ENCODE assay signal across 9 mouse cellular contexts in genomic region chr12:44181081-44181982, GRCm38 (mm10). TPM values are rescaled to one million over a fixed set of nuclear protein-coding genes. Genes with fewer than 3 reads are reported as not detected.
DNase-seq lines count a peak whose midpoint lies in the region; ATAC-seq and TF ChIP-seq lines count a peak whose summit lies in the region.
"Had no signal": no experiment of that assay in that cellular context is flagged by ENCODE, and none has a peak within 500 bp of the region (broad histone marks: within the 10 kb centered on the region; RNA-seq: fewer than 3 reads in every experiment).

No protein-coding gene starts in this region.

- no peak for DNase-seq in cerebellum, adult 11-12 months
- DNase-seq in MEL-GATA-1-ER (ENCODE audit: extremely low read depth, low read depth) = peak; percentile 9
- peak; percentile 38 for DNase-seq in embryo, embryonic 9.5 days (ENCODE audit: extremely low spot score)
- peak; percentile 91 for DNase-seq in hindbrain, postnatal 0 days (ENCODE audit: low spot score)
- peak; percentile 33 to 77 for DNase-seq in left cerebral cortex, adult 9 months (ENCODE audit: low spot score in 2 of 2)
- DNase-seq in c-Kit-positive CD71-positive TER-119-positive erythroid progenitor cells, embryonic 14.5 days (ENCODE audit: low spot score) = no peak

- H3K27me3 ChIP-seq in hindbrain, postnatal 0 days (ENCODE audit: insufficient read depth, low read length) = no peaks in the 10 kb centered on the region
- H3K27me3 ChIP-seq in midbrain, embryonic 15.5 days (replicated peaks) = no peaks in the 10 kb centered on the region
- H3K27me3 ChIP-seq: liver, embryonic 15.5 days had no signal

- no peaks in the 10 kb centered on the region for H3K4me1 ChIP-seq in hindbrain, postnatal 0 days (ENCODE audit: insufficient read depth, low read length)
- H3K4me1 ChIP-seq in midbrain, embryonic 15.5 days = peaks cover 11% of the 10 kb centered on the region
- H3K4me1 ChIP-seq: liver, embryonic 15.5 days had no signal

- no peaks in the 10 kb centered on the region for H3K9me3 ChIP-seq in hindbrain, postnatal 0 days (ENCODE audit: low read length)
- no peaks in the 10 kb centered on the region for H3K9me3 ChIP-seq in midbrain, embryonic 15.5 days
- H3K9me3 ChIP-seq: liver, embryonic 15.5 days had no signal

- no peak overlapping the region for H3K27ac ChIP-seq in hindbrain, postnatal 0 days
- no peak overlapping the region for H3K27ac ChIP-seq in midbrain, embryonic 15.5 days
- H3K27ac ChIP-seq: liver, embryonic 15.5 days had no signal

- WGBS in hindbrain, postnatal 0 days = 34% methylated on average over 9 of the region's 9 CpGs
- 44% methylated on average over 9 of the region's 9 CpGs for WGBS in midbrain, embryonic 15.5 days

- no peaks in the 10 kb centered on the region for H3K36me3 ChIP-seq in hindbrain, postnatal 0 days (ENCODE audit: insufficient read depth, low read length)
- H3K36me3 ChIP-seq in midbrain, embryonic 15.5 days (replicated peaks) = no peaks in the 10 kb centered on the region
- H3K36me3 ChIP-seq: liver, embryonic 15.5 days had no signal

- ATAC-seq in cerebellum, adult (ENCODE audit: insufficient number of reproducible peaks, low FRiP score, low TSS enrichment) = peak; percentile 89
- ATAC-seq in hindbrain, postnatal 0 days = peak; percentile 93
- ATAC-seq in midbrain, embryonic 15.5 days (replicated peaks) = peak; percentile 93

- H3K4me3 ChIP-seq in hindbrain, postnatal 0 days (ENCODE audit: low read length) = no peak overlapping the region
- H3K4me3 ChIP-seq in midbrain, embryonic 15.5 days = no peak overlapping the region
- H3K4me3 ChIP-seq: liver, embryonic 15.5 days had no signal

- peak; percentile 88 for TF ChIP-seq CTCF in hindbrain, postnatal 0 days (IDR thresholded peaks at IDR 0.05; ENCODE audit: low read depth)

- H3K4me2 ChIP-seq in hindbrain, postnatal 0 days (ENCODE audit: low read depth, low read length) = peak overlapping the region; percentile 40
- 0 out of 2 replicates have a peak overlapping the region, but pooled peaks have one; percentile 19 for H3K4me2 ChIP-seq in midbrain, embryonic 15.5 days
- H3K4me2 ChIP-seq: liver, embryonic 15.5 days had no signal

- no peak overlapping the region for H3K9ac ChIP-seq in hindbrain, postnatal 0 days (replicated peaks; ENCODE audit: low read length)
- no peak overlapping the region for H3K9ac ChIP-seq in midbrain, embryonic 15.5 days
- H3K9ac ChIP-seq: liver, embryonic 15.5 days had no signal

RNA-seq across cellular contexts. Expression of gene Dnajb9, which starts 28.8 kb away (rescaled TPM):
- total RNA-seq in hindbrain, postnatal 0 days (2014; rRNA removed) = 12.3 and 40.8 TPM in 2 replicates
- polyA plus RNA-seq in hindbrain, postnatal 0 days (2015; fragmentation: Nextera tagmentation; extraction: Ambion mirVana) = 31.8 and 34.7 TPM in 2 replicates
- polyA plus RNA-seq in midbrain, embryonic 15.5 days (2015; fragmentation: Nextera tagmentation; extraction: Ambion mirVana) = 30.4 and 31.5 TPM in 2 replicates

RNA-seq across cellular contexts. Expression of gene Pnpla8, which starts 39.8 kb away (rescaled TPM):
- 58.8 and 62.7 TPM in 2 replicates for total RNA-seq in hindbrain, postnatal 0 days (2014; rRNA removed)
- 107 and 123 TPM in 2 replicates for polyA plus RNA-seq in hindbrain, postnatal 0 days (2015; fragmentation: Nextera tagmentation; extraction: Ambion mirVana)
- polyA plus RNA-seq in midbrain, embryonic 15.5 days (2015; fragmentation: Nextera tagmentation; extraction: Ambion mirVana) = 130 and 136 TPM in 2 replicates

Comparison
In these comparisons a context has a peak if more than half of its experiments do, and no peak if none do; other contexts are left out.
1. DNase-seq: peak in MEL-GATA-1-ER (single experiment), embryo, embryonic 9.5 days (single experiment), hindbrain, postnatal 0 days (single experiment) and left cerebral cortex, adult 9 months (2 of 2); none in cerebellum, adult 11-12 months (single experiment) and c-Kit-positive CD71-positive TER-119-positive erythroid progenitor cells, embryonic 14.5 days (single experiment).
2. Peak in every context shown above with its lines, with median percentiles within 50 percentile points of each other: ATAC-seq.